In the genomic region with DNA sequence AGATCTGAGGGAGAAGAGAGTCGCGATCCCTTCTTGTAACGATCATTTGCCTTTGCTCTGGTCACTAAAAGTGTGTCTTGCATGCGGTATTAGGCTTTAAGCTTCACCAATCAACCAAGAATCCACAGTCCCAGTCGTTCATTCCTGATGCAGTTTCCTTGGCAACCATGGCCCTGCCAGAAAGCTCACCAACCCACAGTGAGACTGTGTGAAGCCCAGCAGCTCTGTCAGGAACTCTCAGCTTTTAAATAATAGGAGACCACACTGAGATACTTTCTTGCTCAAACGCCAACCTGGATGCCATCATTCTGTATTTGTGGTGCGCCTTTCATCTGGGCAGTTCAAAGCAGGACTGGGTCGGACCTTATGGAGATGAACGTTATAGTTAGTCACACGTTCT, we compare ENCODE assay signal across 12 mouse cellular contexts.
A peak's percentile ranks its signal among the peaks of the same experiment; 100 is the strongest.
DNase-seq lines count a peak whose midpoint lies in the region; ATAC-seq and TF ChIP-seq lines count a peak whose summit lies in the region.
"Had no signal": no experiment of that assay in that cellular context is flagged by ENCODE, and none has a peak within 500 bp of the region (broad histone marks: within the 10 kb centered on the region; RNA-seq: fewer than 3 reads in every experiment).

No protein-coding gene starts in this region.

- no peak overlapping the region for H3K9ac ChIP-seq in CH12.LX (ENCODE audit: insufficient read depth, low read depth)
- no peak overlapping the region for H3K9ac ChIP-seq in hindbrain, embryonic 14.5 days
- H3K9ac ChIP-seq in midbrain, embryonic 12.5 days (replicated peaks) = no peak overlapping the region
- H3K9ac ChIP-seq in heart, embryonic 12.5 days = no peak overlapping the region
- H3K9ac ChIP-seq: embryonic facial prominence, embryonic 13.5 days had no signal

- ATAC-seq in hindbrain, embryonic 14.5 days (ENCODE audit: low FRiP score) = peak; percentile 75
- peak; percentile 75 for ATAC-seq in midbrain, embryonic 12.5 days (ENCODE audit: low FRiP score, low read depth)
- no peak for ATAC-seq in erythroid progenitor cell, adult 5-6 weeks (replicated peaks; ENCODE audit: low FRiP score, poor library complexity, severe bottlenecking)
- ATAC-seq in megakaryocyte-erythroid progenitor cell, adult 5-6 weeks (replicated peaks; ENCODE audit: low FRiP score, low TSS enrichment, poor library complexity, severe bottlenecking) = no peak
- ATAC-seq in heart, embryonic 12.5 days (ENCODE audit: insufficient number of reproducible peaks, low FRiP score) = no peak

- in situ Hi-C loops in CH12.LX (cut with MboI; ENCODE audit: low pct_ligation_motif_present, low pct_unique_long_range_greater_than_20kb, low sequenced_read_pairs) = loop anchor here (10.0 to 25.0 kb wide), 2 partner anchors 304 to 852 kb away; a partner anchor contains a TSS

- no peak overlapping the region for H3K27ac ChIP-seq in CH12.LX (ENCODE audit: insufficient read depth, low read depth)
- no peak overlapping the region for H3K27ac ChIP-seq in hindbrain, embryonic 14.5 days
- no peak overlapping the region for H3K27ac ChIP-seq in midbrain, embryonic 12.5 days (replicated peaks)
- no peak overlapping the region for H3K27ac ChIP-seq in heart, embryonic 12.5 days (ENCODE audit: poor library complexity, severe bottlenecking)
- H3K27ac ChIP-seq: embryonic facial prominence, embryonic 13.5 days had no signal

- H3K4me2 ChIP-seq in CH12.LX (ENCODE audit: insufficient read depth, low read depth, poor library complexity, severe bottlenecking) = peak overlapping the region; percentile 64; the same call in 1 of the 2 replicates
- H3K4me2 ChIP-seq in hindbrain, embryonic 14.5 days (replicated peaks) = peak overlapping the region; percentile 20; the same call in 1 of the 2 replicates
- peak overlapping the region; percentile 32 for H3K4me2 ChIP-seq in midbrain, embryonic 12.5 days (replicated peaks)
- H3K4me2 ChIP-seq in heart, embryonic 12.5 days = no peak overlapping the region
- H3K4me2 ChIP-seq: embryonic facial prominence, embryonic 13.5 days had no signal

- no peak overlapping the region for H3K4me3 ChIP-seq in CH12.LX (replicated peaks in 1 of 3; ENCODE audit: low read depth in 2 of 3, low read length in 2 of 3, poor library complexity in 1 of 3)
- H3K4me3 ChIP-seq in hindbrain, embryonic 14.5 days (replicated peaks; ENCODE audit: low read length) = no peak overlapping the region
- no peak overlapping the region for H3K4me3 ChIP-seq in midbrain, embryonic 12.5 days
- no peak overlapping the region for H3K4me3 ChIP-seq in heart, embryonic 12.5 days
- H3K4me3 ChIP-seq: embryonic facial prominence, embryonic 13.5 days had no signal

- H3K4me1 ChIP-seq in CH12.LX (ENCODE audit: control insufficient read depth in 1 of 2, insufficient read depth in 2 of 2) = no peaks in the 10 kb centered on the region
- peaks cover 6% of the 10 kb centered on the region; the same call in 1 of the 2 replicates for H3K4me1 ChIP-seq in hindbrain, embryonic 14.5 days (replicated peaks; ENCODE audit: control insufficient read depth, insufficient read depth, low read length)
- H3K4me1 ChIP-seq in midbrain, embryonic 12.5 days = peaks cover 11% of the 10 kb centered on the region; the same call in 1 of the 2 replicates
- no peaks in the 10 kb centered on the region for H3K4me1 ChIP-seq in heart, embryonic 12.5 days (replicated peaks)

- no peaks in the 10 kb centered on the region for H3K27me3 ChIP-seq in CH12.LX (replicated peaks)
- no peaks in the 10 kb centered on the region for H3K27me3 ChIP-seq in hindbrain, embryonic 14.5 days (ENCODE audit: control insufficient read depth, insufficient read depth, low read length)
- no peaks in the 10 kb centered on the region for H3K27me3 ChIP-seq in midbrain, embryonic 12.5 days
- no peaks in the 10 kb centered on the region for H3K27me3 ChIP-seq in heart, embryonic 12.5 days (replicated peaks)
- H3K27me3 ChIP-seq: embryonic facial prominence, embryonic 13.5 days had no signal

- TF ChIP-seq EP300 in CH12.LX (IDR thresholded peaks at IDR 0.05; ENCODE audit: low read length) = no peak

- DNase-seq in CH12.LX (ENCODE audit: extremely low read depth) (no peak), R1 (ENCODE audit: low read depth, low spot score) (peak; percentile 26)
- peak; percentile 42 for DNase-seq in hindbrain, embryonic 14.5 days (ENCODE audit: low spot score)
- DNase-seq in kidney, adult 9 months = no peak
- DNase-seq: heart, postnatal 36 days; kidney, postnatal 10 days; thymus, postnatal 4 days had no signal

- no peaks in the 10 kb centered on the region for H3K79me2 ChIP-seq in CH12.LX (replicated peaks; ENCODE audit: control insufficient read depth, extremely low read depth, insufficient read depth, poor library complexity, severe bottlenecking)

- TF ChIP-seq CTCF in CH12.LX (conservative IDR thresholded peaks at IDR 0.05 in 1 of 2, IDR thresholded peaks at IDR 0.05 in 1 of 2; ENCODE audit: low read depth in 2 of 2, low read length in 2 of 2) = no peak

- 27% methylated on average over 10 of the region's 10 CpGs for WGBS in hindbrain, embryonic 14.5 days
- 26% methylated on average over 10 of the region's 10 CpGs for WGBS in midbrain, embryonic 12.5 days
- 76% methylated on average over 10 of the region's 10 CpGs for WGBS in heart, embryonic 12.5 days

- dilution Hi-C loops in CH12.LX (cut with MboI; ENCODE audit: extremely low pct_ligation_motif_present, extremely low pct_unique_long_range_greater_than_20kb, low sequenced_read_pairs) = no loop called here

- H3K36me3 ChIP-seq in CH12.LX (replicated peaks in 1 of 2; ENCODE audit: control insufficient read depth in 1 of 2, insufficient read depth in 1 of 2, low read length in 1 of 2) = no peaks in the 10 kb centered on the region
- no peaks in the 10 kb centered on the region for H3K36me3 ChIP-seq in hindbrain, embryonic 14.5 days (replicated peaks; ENCODE audit: control insufficient read depth, insufficient read depth)
- no peaks in the 10 kb centered on the region for H3K36me3 ChIP-seq in midbrain, embryonic 12.5 days
- no peaks in the 10 kb centered on the region for H3K36me3 ChIP-seq in heart, embryonic 12.5 days
- H3K36me3 ChIP-seq: embryonic facial prominence, embryonic 13.5 days had no signal

- H3K9me3 ChIP-seq in CH12.LX (replicated peaks; ENCODE audit: low read length) = no peaks in the 10 kb centered on the region
- H3K9me3 ChIP-seq in hindbrain, embryonic 14.5 days (ENCODE audit: control insufficient read depth, low read length) = no peaks in the 10 kb centered on the region
- H3K9me3 ChIP-seq in midbrain, embryonic 12.5 days = no peaks in the 10 kb centered on the region
- no peaks in the 10 kb centered on the region for H3K9me3 ChIP-seq in heart, embryonic 12.5 days (replicated peaks)
- H3K9me3 ChIP-seq: embryonic facial prominence, embryonic 13.5 days had no signal

- TF ChIP-seq POLR2A in CH12.LX (IDR thresholded peaks at IDR 0.05; ENCODE audit: low read depth, low read length) = no peak

- TF ChIP-seq RAD21 in CH12.LX (IDR thresholded peaks at IDR 0.05; ENCODE audit: low read depth, low read length) = no peak

TF ChIP-seq in CH12.LX, 34 proteins besides CTCF, POLR2A, EP300 and RAD21:
- TF ChIP-seq NRF1 (IDR thresholded peaks at IDR 0.05; ENCODE audit: low read depth, low read length) (no peak), USF2 (conservative IDR thresholded peaks at IDR 0.05; ENCODE audit: low read depth, low read length) (no peak), MYC (IDR thresholded peaks at IDR 0.05; ENCODE audit: low read depth, low read length) (no peak), HCFC1 (IDR thresholded peaks at IDR 0.05; ENCODE audit: low read depth, low read length) (no peak), MXI1 (IDR thresholded peaks at IDR 0.05; ENCODE audit: low read depth, low read length) (no peak), MAZ (IDR thresholded peaks at IDR 0.05; ENCODE audit: low read depth, low read length) (no peak), ELF1 (IDR thresholded peaks at IDR 0.05; ENCODE audit: low read depth, low read length) (no peak), NELFE (IDR thresholded peaks at IDR 0.05; ENCODE audit: low read depth, low read length) (no peak), CHD1 (IDR thresholded peaks at IDR 0.05; ENCODE audit: low read depth, low read length) (no peak), UBTF (IDR thresholded peaks at IDR 0.05; ENCODE audit: low read depth, low read length) (no peak), SIN3A (IDR thresholded peaks at IDR 0.05; ENCODE audit: low read length) (no peak), JUND (conservative IDR thresholded peaks at IDR 0.05; ENCODE audit: low read depth, low read length) (no peak), ZMIZ1 (IDR thresholded peaks at IDR 0.05; ENCODE audit: low read depth, low read length) (no peak), PAX5 (IDR thresholded peaks at IDR 0.05; ENCODE audit: low read length) (no peak), RCOR1 (conservative IDR thresholded peaks at IDR 0.05; ENCODE audit: low read depth, low read length) (no peak), CHD2 (IDR thresholded peaks at IDR 0.05; ENCODE audit: low read length) (no peak), KAT2A (IDR thresholded peaks at IDR 0.05; ENCODE audit: insufficient replicate concordance, low read length) (no peak), MEF2A (IDR thresholded peaks at IDR 0.05; ENCODE audit: borderline replicate concordance, low read depth, low read length) (no peak), MAFK (IDR thresholded peaks at IDR 0.05; ENCODE audit: insufficient replicate concordance, low read length) (no peak)

Comparison
In these comparisons a context has a peak if more than half of its experiments do, and no peak if none do; other contexts are left out.
1. DNase-seq: peak in R1 (single experiment) and hindbrain, embryonic 14.5 days (single experiment); none in CH12.LX (single experiment) and kidney, adult 9 months (single experiment).
2. ATAC-seq: peak in hindbrain, embryonic 14.5 days (single experiment) and midbrain, embryonic 12.5 days (single experiment); none in erythroid progenitor cell, adult 5-6 weeks (single experiment), megakaryocyte-erythroid progenitor cell, adult 5-6 weeks (single experiment) and heart, embryonic 12.5 days (single experiment).